Mouse (Mus musculus) midbrain, postnatal 0 days (tissue): ENCODE measurements around the gene Mroh2a. TPM values are rescaled to one million over a fixed set of nuclear protein-coding genes. Genes with fewer than 3 reads are reported as not detected.
A peak's percentile ranks its signal among the peaks of the same experiment; 100 is the strongest.

Experiments
- ATAC-seq: fragments of 200-750 bp; cut with Nextera tagmentation; 2 replicates; pipeline ENCODE4 v1.8.0; 2017; ENCODE audit warnings: moderate number of reproducible peaks, mild to moderate bottlenecking, moderate TSS enrichment, moderate library complexity; ENCODE audit not compliant: low FRiP score
- DNase-seq: peaks from one replicate; pipeline ENCODE4 v3.0.0-alpha.2; 2015; ENCODE audit warnings: low spot score
- H3K27ac ChIP-seq: fragments of 300-500 bp; sonication (generic); 2 replicates; pipeline ENCODE4 v1.5.1; 2014; ENCODE audit warnings: low read depth, mild to moderate bottlenecking, low read length, mixed read lengths
- H3K27me3 ChIP-seq: fragments of 300-500 bp; sonication (generic); 2 replicates; pipeline ENCODE4 v1.6.1; 2014; ENCODE audit warnings: low read length, control low read depth, mixed read lengths; ENCODE audit not compliant: insufficient read depth
- H3K36me3 ChIP-seq: fragments of 300-500 bp; sonication (generic); 2 replicates; pipeline ENCODE4 v1.6.1; 2014; ENCODE audit warnings: low read length, control low read depth, mixed read lengths; ENCODE audit not compliant: insufficient read depth
- H3K4me1 ChIP-seq: fragments of 300-500 bp; sonication (generic); 2 replicates; pipeline ENCODE4 v1.6.1; 2014; ENCODE audit warnings: mild to moderate bottlenecking, control low read depth, antibody characterized with exemption, low read length, mixed read lengths; ENCODE audit not compliant: insufficient read depth
- H3K4me2 ChIP-seq: fragments of 300-500 bp; sonication (generic); 2 replicates; pipeline ENCODE4 v1.6.1; 2014; ENCODE audit warnings: low read depth, mild to moderate bottlenecking, low read length, mixed read lengths; ENCODE audit not compliant: poor library complexity, severe bottlenecking
- H3K4me3 ChIP-seq: fragments of 300-500 bp; sonication (generic); 2 replicates; pipeline ENCODE4 v1.5.1; 2014; ENCODE audit warnings: low read depth, mild to moderate bottlenecking, low read length, moderate library complexity
- H3K9ac ChIP-seq: fragments of 300-500 bp; sonication (generic); replicated peaks from 2 replicates; pipeline ENCODE4 v1.6.1; 2014; ENCODE audit warnings: mild to moderate bottlenecking, low read length, moderate library complexity, mixed read lengths; ENCODE audit not compliant: poor library complexity, severe bottlenecking
- H3K9me3 ChIP-seq: fragments of 300-500 bp; sonication (generic); 2 replicates; pipeline ENCODE4 v1.6.1; 2016; ENCODE audit warnings: low read length, control low read depth
- CTCF ChIP-seq: IDR thresholded peaks from 2 replicates; pipeline ENCODE4 v1.5.1; 2016; ENCODE audit warnings: antibody characterized with exemption, mild to moderate bottlenecking
- WGBS: fragments of 180-500 bp; shearing (Covaris S2); extraction: QIAGEN DNeasy Blood & Tissue Kit; methylation state at CpG from one replicate; pipeline ENCODE4 v1.1.7; 2014; 5-methylcytosine and 5-hydroxymethylcytosine counted together
- polyA plus RNA-seq: library from polyadenylated mRNA; unstranded; fragments of >200 nt; fragmentation: Nextera tagmentation; extraction: Ambion mirVana; gene quantifications from 2 replicates; pipeline ENCODE4 v1.2.1, GENCODE M21; 2015
- total RNA-seq: library from RNA; depleted of rRNA; stranded (reverse); fragments of >200 nt; gene quantifications from 2 replicates; pipeline ENCODE4 v1.2.3, GENCODE M21; 2014

The Mroh2a gene
- total and polyA plus RNA-seq, 2 experiments from 2014 or later, result 0.56 TPM; not detected in 1

DNA sequence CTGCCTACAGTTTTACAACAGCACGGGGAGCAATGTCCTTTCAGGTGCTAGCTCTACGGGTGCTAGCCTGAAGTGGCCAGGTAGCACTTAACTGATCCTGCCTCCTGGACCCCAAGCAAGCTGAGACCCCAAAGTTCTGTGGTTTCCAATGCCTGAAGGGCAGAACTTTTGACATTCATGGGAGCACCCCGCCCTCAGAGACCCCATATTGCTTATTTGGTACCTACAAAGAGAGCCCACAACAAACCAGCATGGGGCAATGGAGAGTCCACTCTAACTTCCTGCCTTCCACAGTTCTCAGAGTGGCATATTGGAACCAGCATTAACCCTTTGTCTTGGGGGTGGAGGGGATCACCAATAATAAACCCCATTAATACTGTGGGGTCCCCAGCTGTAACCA, 46.5 kb downstream of the Mroh2a start:
- Histone ChIP-seq H3K9ac (no peak overlapping the region), H3K27ac (no peak overlapping the region), H3K9me3 (0 out of 2 replicates have a peak, but pooled peaks cover 2% of the 10 kb centered on the region), H3K4me3 (no peak overlapping the region), H3K36me3 (peaks cover 34% of the 10 kb centered on the region), H3K4me1 (peaks cover 11% of the 10 kb centered on the region), H3K4me2 (no peak overlapping the region), H3K27me3 (no peaks in the 10 kb centered on the region)
- 97% methylated on average over 3 of the region's 3 CpGs for WGBS
- ATAC-seq, result no peak
- DNase-seq, result no peak
- no peak for TF ChIP-seq CTCF

- no peak overlapping the region for H3K4me3 ChIP-seq
- H3K4me1 ChIP-seq, result peaks cover 11% of the 10 kb centered on the region
- no peak overlapping the region for H3K27ac ChIP-seq
- WGBS, result 85% methylated on average over 4 of the region's 4 CpGs
- no peaks in the 10 kb centered on the region for H3K27me3 ChIP-seq
- no peak overlapping the region for H3K4me2 ChIP-seq
- no peak for TF ChIP-seq CTCF
- H3K36me3 ChIP-seq, result peaks cover 28% of the 10 kb centered on the region
- H3K9me3 ChIP-seq, result 0 out of 2 replicates have a peak, but pooled peaks cover 2% of the 10 kb centered on the region
- ATAC-seq (no peak), DNase-seq (no peak)
- no peak overlapping the region for H3K9ac ChIP-seq
Measured at GRCm38 (mm10) chr1:88273832-88274231, 47.0 kb downstream of the Mroh2a start.

GRCm38 (mm10) chr1:88274371-88275077, 47.7 kb downstream of the Mroh2a start:
- Histone ChIP-seq H3K27me3 (no peaks in the 10 kb centered on the region), H3K9ac (no peak overlapping the region), H3K4me1 (peaks cover 11% of the 10 kb centered on the region), H3K9me3 (0 out of 2 replicates have a peak, but pooled peaks cover 2% of the 10 kb centered on the region), H3K4me3 (no peak overlapping the region), H3K36me3 (peaks cover 22% of the 10 kb centered on the region), H3K4me2 (no peak overlapping the region), H3K27ac (no peak overlapping the region)
- no peak for TF ChIP-seq CTCF
- no peak for DNase-seq
- ATAC-seq, result no peak
- 74% methylated on average over 11 of the region's 11 CpGs for WGBS

GRCm38 (mm10) chr1:88275078-88275680, 48.4 kb downstream of the Mroh2a start:
- no peak overlapping the region for H3K4me3 ChIP-seq
- H3K27ac ChIP-seq, result no peak overlapping the region
- DNase-seq (no peak), ATAC-seq (no peak)
- peak; percentile 17; the same call in 1 of the 2 replicates for TF ChIP-seq CTCF
- 69% methylated on average over 13 of the region's 13 CpGs for WGBS
- H3K4me2 ChIP-seq, result no peak overlapping the region
- H3K9ac ChIP-seq, result 0 out of 2 replicates have a peak overlapping the region, but pooled peaks have one; percentile 2
- H3K4me1 ChIP-seq, result peaks cover 11% of the 10 kb centered on the region
- H3K9me3 ChIP-seq, result 0 out of 2 replicates have a peak, but pooled peaks cover 2% of the 10 kb centered on the region
- H3K36me3 ChIP-seq, result peaks cover 16% of the 10 kb centered on the region
- H3K27me3 ChIP-seq, result no peaks in the 10 kb centered on the region

DNA sequence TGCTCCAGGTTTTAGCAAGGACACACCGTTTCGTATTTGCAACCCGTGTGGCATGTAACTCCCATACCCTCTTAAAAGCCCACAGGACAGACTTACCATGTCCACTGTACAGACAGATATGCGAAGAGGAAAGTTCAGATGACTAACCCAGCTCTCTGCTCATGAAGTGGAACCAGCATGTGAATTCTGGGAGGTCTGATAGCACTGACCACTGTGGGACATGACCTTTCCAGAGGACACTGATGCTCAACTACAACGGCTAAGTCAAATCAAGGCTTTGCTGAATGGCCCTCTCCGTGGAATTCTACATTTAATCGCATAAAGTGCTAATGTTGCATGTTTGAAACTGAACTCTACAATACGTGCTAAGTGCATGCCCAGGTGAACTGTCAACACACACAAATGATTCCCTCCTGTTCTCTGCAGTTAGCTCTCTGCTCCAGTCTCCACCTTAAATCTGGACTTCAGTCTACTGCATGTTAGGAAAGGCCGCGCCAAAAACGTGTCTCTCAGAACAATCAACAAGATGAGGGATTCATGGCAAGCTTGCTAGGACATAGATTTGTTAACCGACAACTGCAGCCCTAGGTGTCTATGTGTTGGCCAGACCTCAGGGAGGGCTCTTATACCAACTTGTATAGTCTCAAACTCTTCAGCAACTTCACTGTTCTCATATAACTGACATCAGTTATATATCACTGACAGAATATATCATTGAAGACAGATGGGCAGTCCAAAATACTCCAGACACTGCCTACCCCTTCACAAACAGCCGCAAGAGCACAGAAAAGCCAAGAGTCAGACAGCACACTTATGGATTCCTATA, 49.1 kb downstream of the Mroh2a start:
- ATAC-seq, result no peak
- Histone ChIP-seq H3K4me3 (peak overlapping the region; percentile 49), H3K27ac (no peak overlapping the region), H3K36me3 (peaks cover 16% of the 10 kb centered on the region), H3K9ac (peak overlapping the region; percentile 64), H3K9me3 (0 out of 2 replicates have a peak, but pooled peaks cover 2% of the 10 kb centered on the region), H3K27me3 (no peaks in the 10 kb centered on the region), H3K4me1 (peaks cover 11% of the 10 kb centered on the region), H3K4me2 (peak overlapping the region; percentile 67)
- DNase-seq, result no peak
- 67% methylated on average over 13 of the region's 13 CpGs for WGBS
- TF ChIP-seq CTCF, result no peak
